8 mouse cellular contexts compared by ENCODE assay signal in the genomic region with DNA sequence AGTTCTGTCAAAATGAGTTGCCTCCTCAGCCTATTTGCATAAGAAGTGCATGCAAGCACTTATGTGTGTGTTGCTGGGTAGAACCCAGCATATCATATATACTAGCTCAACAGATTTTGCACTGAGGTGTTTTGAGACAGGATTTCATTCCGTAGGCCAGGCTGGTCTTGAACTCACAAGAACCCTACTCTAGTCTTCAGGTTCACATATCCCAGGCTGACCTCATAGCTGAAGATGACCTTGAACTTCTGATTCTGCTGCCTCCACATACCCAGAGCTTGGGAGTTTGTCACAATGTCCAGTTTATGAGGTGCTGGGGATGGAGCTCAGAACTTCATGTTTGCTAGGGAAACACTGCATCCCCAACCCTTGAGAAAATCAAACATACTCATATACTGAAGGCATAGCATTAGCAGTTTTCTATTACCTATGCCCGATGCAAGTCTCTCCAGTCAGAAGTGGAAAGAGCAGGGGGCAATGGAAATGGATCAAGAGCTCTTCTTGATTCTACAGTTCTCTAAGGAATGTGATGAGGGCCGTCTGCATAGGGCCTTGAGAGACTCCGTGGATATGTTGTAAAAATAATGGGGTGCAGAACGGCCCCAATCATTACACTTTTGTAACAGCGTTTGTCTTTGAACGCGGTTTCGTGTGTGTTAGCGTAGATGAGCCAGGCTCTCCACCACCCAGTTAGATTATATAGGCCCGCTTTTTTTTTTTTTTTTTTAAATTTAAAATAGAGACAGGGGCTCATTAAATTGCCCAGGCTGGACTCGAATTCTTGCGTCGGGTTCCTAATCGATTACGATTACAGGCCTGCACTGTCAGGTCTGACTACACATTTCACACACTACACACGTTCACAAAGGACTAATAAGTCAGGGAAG. TPM values are rescaled to one million over a fixed set of nuclear protein-coding genes. Genes with fewer than 3 reads are reported as not detected.
DNase-seq lines count a peak whose midpoint lies in the region; ATAC-seq and TF ChIP-seq lines count a peak whose summit lies in the region.

No protein-coding gene starts in this region.

- H3K4me2 ChIP-seq in hindbrain, embryonic 15.5 days, result peak overlapping the region; percentile 51
- peak overlapping the region; percentile 89 for H3K4me2 ChIP-seq in neural tube, embryonic 12.5 days (replicated peaks)

- DNase-seq in liver, adult 2 months (ENCODE audit: extremely low read depth, low read depth, low spot score), result no peak
- no peak for DNase-seq in liver
- no peak for DNase-seq in layer of hippocampus, postnatal 25 days (ENCODE audit: extremely low spot score in 1 of 2, low spot score in 1 of 2)
- DNase-seq in cerebellum, postnatal 10 days, result no peak
- no peak for DNase-seq in thymus, postnatal 10 days (ENCODE audit: low spot score in 2 of 2)

- no peak for TF ChIP-seq CTCF in liver, adult 2 months (IDR thresholded peaks at IDR 0.05; ENCODE audit: low read depth, low read length)

- H3K27ac ChIP-seq in liver, adult 2 months (replicated peaks; ENCODE audit: insufficient read depth, low read depth, low read length), result peak overlapping the region; percentile 50
- H3K27ac ChIP-seq in hindbrain, embryonic 15.5 days (replicated peaks), result peak overlapping the region; percentile 94
- H3K27ac ChIP-seq in neural tube, embryonic 12.5 days, result peak overlapping the region; percentile 77

- H3K4me1 ChIP-seq in liver, adult 2 months (ENCODE audit: control insufficient read depth, insufficient read depth, low read length), result peaks cover 6% of the 10 kb centered on the region
- H3K4me1 ChIP-seq in hindbrain, embryonic 15.5 days (replicated peaks), result peaks cover 38% of the 10 kb centered on the region
- peaks cover 35% of the 10 kb centered on the region for H3K4me1 ChIP-seq in neural tube, embryonic 12.5 days

- H3K27me3 ChIP-seq in liver, adult 2 months (ENCODE audit: control insufficient read depth, insufficient read depth, low read length), result no peaks in the 10 kb centered on the region
- H3K27me3 ChIP-seq in hindbrain, embryonic 15.5 days, result no peaks in the 10 kb centered on the region
- H3K27me3 ChIP-seq in neural tube, embryonic 12.5 days (replicated peaks), result no peaks in the 10 kb centered on the region

- H3K36me3 ChIP-seq in liver, adult 2 months (ENCODE audit: control insufficient read depth, insufficient read depth, low read length), result peaks cover 31% of the 10 kb centered on the region
- peaks cover 27% of the 10 kb centered on the region for H3K36me3 ChIP-seq in hindbrain, embryonic 15.5 days
- H3K36me3 ChIP-seq in neural tube, embryonic 12.5 days, result peaks cover 32% of the 10 kb centered on the region

- 12% methylated on average over 17 of the region's 17 CpGs for WGBS in liver, adult 2 months
- WGBS in hindbrain, embryonic 15.5 days, result 13% methylated on average over 17 of the region's 17 CpGs
- WGBS in neural tube, embryonic 12.5 days, result 12% methylated on average over 17 of the region's 17 CpGs

- ATAC-seq in common myeloid progenitor, adult 5-6 weeks (replicated peaks; ENCODE audit: low read depth, poor library complexity, severe bottlenecking), result 0 out of 2 replicates have a peak, but pooled peaks have one; percentile 0
- ATAC-seq in hindbrain, embryonic 15.5 days (ENCODE audit: low FRiP score, low read depth), result no peak; the same call in 1 of the 2 replicates
- 0 out of 2 replicates have a peak, but pooled peaks have one; percentile 4 for ATAC-seq in neural tube, embryonic 12.5 days (ENCODE audit: low FRiP score, low read depth)

- peak overlapping the region; percentile 96 for H3K4me3 ChIP-seq in liver, adult 2 months (ENCODE audit: insufficient read depth, low read depth, low read length)
- H3K4me3 ChIP-seq in hindbrain, embryonic 15.5 days, result peak overlapping the region; percentile 75
- H3K4me3 ChIP-seq in neural tube, embryonic 12.5 days, result peak overlapping the region; percentile 66

- H3K9me3 ChIP-seq in hindbrain, embryonic 15.5 days, result no peaks in the 10 kb centered on the region
- no peaks in the 10 kb centered on the region for H3K9me3 ChIP-seq in neural tube, embryonic 12.5 days

- TF ChIP-seq POLR2A in liver, adult 2 months (IDR thresholded peaks at IDR 0.05; ENCODE audit: extremely low read depth, insufficient read depth, low read length), result no peak

- no peaks in the 10 kb centered on the region; the same call in 1 of the 2 replicates for H3K79me2 ChIP-seq in liver, adult 2 months (ENCODE audit: control insufficient read depth, insufficient read depth, low read length)

- peak overlapping the region; percentile 74 for H3K9ac ChIP-seq in liver, adult 2 months (ENCODE audit: low read depth, low read length)
- H3K9ac ChIP-seq in hindbrain, embryonic 15.5 days, result peak overlapping the region; percentile 48
- peak overlapping the region; percentile 81 for H3K9ac ChIP-seq in neural tube, embryonic 12.5 days

RNA-seq across cellular contexts. Expression of a gene that starts 27.7 kb away (rescaled TPM):
- total RNA-seq in liver, adult 2 months (2014; rRNA removed), result 0.83 and 2.1 TPM in 2 replicates
- 0.57 and 1.7 TPM in 2 replicates for polyA plus RNA-seq in liver, adult 2 months (2012; rRNA removed)
- total RNA-seq in common myeloid progenitor, adult 5-6 weeks (2017), result 13.0 and 15.9 TPM in 2 replicates
- polyA plus RNA-seq in hindbrain, embryonic 15.5 days (2015; fragmentation: Nextera tagmentation; extraction: Ambion mirVana), result 30.9 and 31.2 TPM in 2 replicates
- 16.0 and 18.0 TPM in 2 replicates for polyA plus RNA-seq in neural tube, embryonic 12.5 days (2016; fragmentation: Nextera tagmentation; extraction: Ambion mirVana)
- 10 to 100 TPM; 14.3 to 16.0 TPM for total RNA-seq in layer of hippocampus, postnatal 25 days (2021)

RNA-seq across cellular contexts. Expression of a gene that starts 46.3 kb away (rescaled TPM):
- total RNA-seq in liver, adult 2 months (2014; rRNA removed), result 0.40 and 0.55 TPM in 2 replicates
- 0.66 and 1.1 TPM in 2 replicates for polyA plus RNA-seq in liver, adult 2 months (2012; rRNA removed)
- 1.8 and 6.9 TPM in 2 replicates for total RNA-seq in common myeloid progenitor, adult 5-6 weeks (2017)
- 12.4 and 12.9 TPM in 2 replicates for polyA plus RNA-seq in hindbrain, embryonic 15.5 days (2015; fragmentation: Nextera tagmentation; extraction: Ambion mirVana)
- polyA plus RNA-seq in neural tube, embryonic 12.5 days (2016; fragmentation: Nextera tagmentation; extraction: Ambion mirVana), result 14.2 and 15.9 TPM in 2 replicates
- 1 to 10 TPM; 8.1 to 9.9 TPM for total RNA-seq in layer of hippocampus, postnatal 25 days (2021)

RNA-seq across cellular contexts. Expression of a gene that starts 46.5 kb away (rescaled TPM):
- total RNA-seq in liver, adult 2 months (2014; rRNA removed), result 2.6 and 5.0 TPM in 2 replicates
- polyA plus RNA-seq in liver, adult 2 months (2012; rRNA removed), result 2.2 and 3.6 TPM in 2 replicates
- 13.0 and 28.6 TPM in 2 replicates for total RNA-seq in common myeloid progenitor, adult 5-6 weeks (2017)
- 23.7 and 26.4 TPM in 2 replicates for polyA plus RNA-seq in hindbrain, embryonic 15.5 days (2015; fragmentation: Nextera tagmentation; extraction: Ambion mirVana)
- polyA plus RNA-seq in neural tube, embryonic 12.5 days (2016; fragmentation: Nextera tagmentation; extraction: Ambion mirVana), result 30.8 and 34.7 TPM in 2 replicates
- total RNA-seq in layer of hippocampus, postnatal 25 days (2021), result 10 to 100 TPM; 16.5 to 17.9 TPM

RNA-seq across cellular contexts. Expression of a gene that starts 51.0 kb away (rescaled TPM):
- total RNA-seq in liver, adult 2 months (2014; rRNA removed), result 621 and 698 TPM in 2 replicates
- polyA plus RNA-seq in liver, adult 2 months (2012; rRNA removed), result 644 and 809 TPM in 2 replicates
- total RNA-seq in common myeloid progenitor, adult 5-6 weeks (2017), result 1,111 and 1,232 TPM in 2 replicates
- 4,365 and 4,386 TPM in 2 replicates for polyA plus RNA-seq in hindbrain, embryonic 15.5 days (2015; fragmentation: Nextera tagmentation; extraction: Ambion mirVana)
- polyA plus RNA-seq in neural tube, embryonic 12.5 days (2016; fragmentation: Nextera tagmentation; extraction: Ambion mirVana), result 3,967 and 4,014 TPM in 2 replicates
- 1,000 to 10,000 TPM; 1,687 to 1,997 TPM for total RNA-seq in layer of hippocampus, postnatal 25 days (2021)
